Mouse (Mus musculus) bone marrow, adult 2 months (tissue): ENCODE data around the gene Nol8.

Experiments used
- CTCF ChIP-seq: fragments of 200-500 bp; IDR thresholded peaks from 2 replicates; pipeline ENCODE4 v1.5.1; 2011; ENCODE audit warnings: low read length, control low read depth; ENCODE audit not compliant: control insufficient read depth, insufficient read depth
- POLR2A ChIP-seq: fragments of 200-500 bp; IDR thresholded peaks from 2 replicates; pipeline ENCODE4 v1.6.1; 2011; ENCODE audit warnings: low read depth, mild to moderate bottlenecking, control low read depth, low read length, borderline replicate concordance; ENCODE audit not compliant: control insufficient read depth

DNA sequence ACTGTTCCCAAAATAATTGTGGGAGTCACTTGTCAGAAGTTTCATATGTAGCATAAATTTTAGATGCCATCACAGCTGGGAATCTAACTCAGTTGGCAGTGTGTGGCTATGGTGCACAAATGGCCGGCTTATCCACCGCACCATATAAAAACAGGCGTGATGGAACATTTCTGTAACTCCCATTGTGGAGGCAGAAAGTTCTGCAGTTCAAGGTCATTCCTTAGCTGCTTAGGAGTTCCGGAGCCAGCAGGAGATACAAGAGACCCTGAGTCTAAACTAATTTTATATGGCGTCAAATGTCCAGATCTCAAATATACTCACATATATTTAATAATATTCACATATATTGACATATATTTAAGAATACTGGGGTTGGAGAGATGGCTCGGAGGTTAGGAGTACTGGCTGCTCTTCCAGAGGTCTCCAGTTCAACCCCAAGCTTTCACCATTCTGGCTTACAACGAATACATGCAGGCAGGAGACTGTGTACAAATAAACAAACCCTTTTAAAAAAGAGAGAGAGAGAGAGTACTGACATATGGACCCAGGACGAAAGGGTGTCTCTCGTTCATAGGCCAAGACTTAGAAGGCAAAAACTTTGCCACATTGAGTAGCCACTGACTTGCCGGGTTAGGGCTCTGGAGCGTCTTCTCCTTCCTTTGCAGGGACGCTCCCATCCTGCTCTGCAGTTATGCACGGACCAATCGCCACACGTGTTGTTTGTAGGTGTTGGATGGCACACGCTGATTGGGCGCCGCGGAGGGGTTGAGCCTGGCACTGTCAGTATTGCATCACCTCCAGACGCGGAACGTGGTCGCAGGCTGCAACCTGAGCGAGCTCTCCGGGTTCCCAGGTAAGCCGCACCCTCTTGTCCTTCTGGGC, 28.7 kb downstream of the Nol8 start, which contains the start of gene Iars:
- TF ChIP-seq POLR2A (peak; percentile 75; the same call in 1 of the 2 replicates), CTCF (no peak)
